Mouse (Mus musculus) intestine, postnatal 0 days (tissue): ENCODE measurements around the gene Ubash3b. TPM values are rescaled to one million over a fixed set of nuclear protein-coding genes. Genes with fewer than 3 reads are reported as not detected.

Experiments used
- ATAC-seq: fragments of 200-750 bp; cut with Nextera tagmentation; 2 replicates; pipeline ENCODE4 v1.8.0; 2017; ENCODE audit warnings: mild to moderate bottlenecking, moderate TSS enrichment, moderate library complexity
- H3K27ac ChIP-seq: fragments of 300-500 bp; sonication (generic); 2 replicates; pipeline ENCODE4 v1.5.1; 2014; ENCODE audit warnings: mild to moderate bottlenecking, low read depth, low read length, moderate library complexity
- H3K27me3 ChIP-seq: fragments of 300-500 bp; sonication (generic); replicated peaks from 2 replicates; pipeline ENCODE4 v1.6.1; 2014; ENCODE audit warnings: low read length, mixed read lengths; ENCODE audit not compliant: control insufficient read depth, insufficient read depth
- H3K36me3 ChIP-seq: fragments of 300-500 bp; sonication (generic); 2 replicates; pipeline ENCODE4 v1.6.1; 2014; ENCODE audit warnings: mild to moderate bottlenecking, moderate library complexity; ENCODE audit not compliant: control insufficient read depth, insufficient read depth
- H3K4me1 ChIP-seq: fragments of 300-500 bp; sonication (generic); replicated peaks from 2 replicates; pipeline ENCODE4 v1.6.1; 2014; ENCODE audit warnings: antibody characterized with exemption, low read length, mixed read lengths; ENCODE audit not compliant: control insufficient read depth, insufficient read depth
- H3K4me2 ChIP-seq: fragments of 300-500 bp; sonication (generic); replicated peaks from 2 replicates; pipeline ENCODE4 v1.6.1; 2014; ENCODE audit warnings: low read depth, mild to moderate bottlenecking, moderate library complexity
- H3K4me3 ChIP-seq: fragments of 300-500 bp; sonication (generic); 2 replicates; pipeline ENCODE4 v1.5.1; 2014; ENCODE audit warnings: low read depth, low read length
- H3K9ac ChIP-seq: fragments of 300-500 bp; sonication (generic); 2 replicates; pipeline ENCODE4 v1.6.1; 2014; ENCODE audit warnings: mild to moderate bottlenecking, low read depth, low read length
- H3K9me3 ChIP-seq: fragments of 300-500 bp; sonication (generic); 2 replicates; pipeline ENCODE4 v1.6.1; 2016; ENCODE audit warnings: mixed run types; ENCODE audit not compliant: control insufficient read depth
- CTCF ChIP-seq: sonication (generic); IDR thresholded peaks from 2 replicates; pipeline ENCODE4 v1.5.1; 2016; ENCODE audit warnings: low read depth, mild to moderate bottlenecking, control low read depth, antibody characterized with exemption, moderate library complexity
- WGBS: fragments of 180-500 bp; shearing (Covaris S2); extraction: QIAGEN DNeasy Blood & Tissue Kit; methylation state at CpG from one replicate; pipeline ENCODE4 v1.1.7; 2014; 5-methylcytosine and 5-hydroxymethylcytosine counted together
- polyA plus RNA-seq: library from polyadenylated mRNA; unstranded; fragments of >200 nt; fragmentation: Nextera tagmentation; extraction: Ambion mirVana; gene quantifications from 2 replicates; pipeline ENCODE4 v1.2.1, GENCODE M21; 2015

Gene Ubash3b
- polyA plus RNA-seq, 1 experiment from 2014 or later, result 6.3 TPM

GRCm38 (mm10) chr9:41185331-41185730, 23.8 kb upstream of the Ubash3b start:
- Histone ChIP-seq H3K27me3 (no peaks in the 10 kb centered on the region), H3K4me2 (peak overlapping the region; percentile 40), H3K4me1 (no peaks in the 10 kb centered on the region), H3K4me3 (no peak overlapping the region), H3K36me3 (no peaks in the 10 kb centered on the region), H3K9me3 (no peaks in the 10 kb centered on the region), H3K9ac (no peak overlapping the region), H3K27ac (no peak overlapping the region)
- WGBS, result 19% methylated on average over 9 of the region's 9 CpGs
- ATAC-seq, result no peak
- TF ChIP-seq CTCF, result no peak

GRCm38 (mm10) chr9:41182550-41182949, 21.1 kb upstream of the Ubash3b start:
- H3K9me3 ChIP-seq, result no peaks in the 10 kb centered on the region
- H3K4me3 ChIP-seq, result no peak overlapping the region
- H3K27ac ChIP-seq, result no peak overlapping the region
- no peaks in the 10 kb centered on the region for H3K4me1 ChIP-seq
- TF ChIP-seq CTCF, result peak; percentile 90
- H3K9ac ChIP-seq, result no peak overlapping the region
- H3K36me3 ChIP-seq, result no peaks in the 10 kb centered on the region
- no peak overlapping the region for H3K4me2 ChIP-seq
- H3K27me3 ChIP-seq, result no peaks in the 10 kb centered on the region
- no peak for ATAC-seq

GRCm38 (mm10) chr9:41181803-41182202, 20.3 kb upstream of the Ubash3b start:
- Histone ChIP-seq H3K9me3 (no peaks in the 10 kb centered on the region), H3K4me3 (no peak overlapping the region), H3K27ac (no peak overlapping the region), H3K27me3 (no peaks in the 10 kb centered on the region), H3K4me1 (no peaks in the 10 kb centered on the region), H3K9ac (no peak overlapping the region), H3K36me3 (no peaks in the 10 kb centered on the region), H3K4me2 (no peak overlapping the region)
- WGBS, result 75% methylated on average over 8 of the region's 8 CpGs
- no peak for TF ChIP-seq CTCF
- no peak for ATAC-seq

GRCm38 (mm10) chr9:41181372-41181771, 19.9 kb upstream of the Ubash3b start:
- ATAC-seq, result no peak
- no peaks in the 10 kb centered on the region for H3K27me3 ChIP-seq
- no peaks in the 10 kb centered on the region for H3K4me1 ChIP-seq
- no peak overlapping the region for H3K27ac ChIP-seq
- no peak overlapping the region for H3K4me3 ChIP-seq
- no peak overlapping the region for H3K4me2 ChIP-seq
- H3K36me3 ChIP-seq, result no peaks in the 10 kb centered on the region
- no peak overlapping the region for H3K9ac ChIP-seq
- WGBS, result 71% methylated on average over 9 of the region's 9 CpGs
- H3K9me3 ChIP-seq, result no peaks in the 10 kb centered on the region
- TF ChIP-seq CTCF, result no peak

GRCm38 (mm10) chr9:41179056-41179455, 17.6 kb upstream of the Ubash3b start:
- Histone ChIP-seq H3K4me2 (no peak overlapping the region), H3K4me3 (no peak overlapping the region), H3K4me1 (no peaks in the 10 kb centered on the region), H3K9me3 (no peaks in the 10 kb centered on the region), H3K36me3 (no peaks in the 10 kb centered on the region), H3K27ac (no peak overlapping the region), H3K27me3 (no peaks in the 10 kb centered on the region), H3K9ac (no peak overlapping the region)
- 68% methylated on average over 5 of the region's 5 CpGs for WGBS
- no peak for ATAC-seq
- no peak for TF ChIP-seq CTCF

GRCm38 (mm10) chr9:41173158-41173557, 11.7 kb upstream of the Ubash3b start:
- 70% methylated on average over 3 of the region's 3 CpGs for WGBS
- no peaks in the 10 kb centered on the region for H3K4me1 ChIP-seq
- no peak overlapping the region for H3K9ac ChIP-seq
- no peaks in the 10 kb centered on the region for H3K9me3 ChIP-seq
- no peaks in the 10 kb centered on the region for H3K36me3 ChIP-seq
- H3K4me3 ChIP-seq, result no peak overlapping the region
- H3K4me2 ChIP-seq, result no peak overlapping the region
- H3K27me3 ChIP-seq, result no peaks in the 10 kb centered on the region
- TF ChIP-seq CTCF, result no peak
- ATAC-seq, result no peak
- no peak overlapping the region for H3K27ac ChIP-seq

GRCm38 (mm10) chr9:41172426-41172825, 10.9 kb upstream of the Ubash3b start:
- WGBS, result 64% methylated on average over 8 of the region's 8 CpGs

More at GRCm38 (mm10) chr9:41172426-41172825, 10.9 kb upstream of the Ubash3b start:
- Histone ChIP-seq H3K27me3 (no peaks in the 10 kb centered on the region), H3K9me3 (no peaks in the 10 kb centered on the region), H3K4me1 (no peaks in the 10 kb centered on the region), H3K27ac (no peak overlapping the region), H3K9ac (no peak overlapping the region), H3K4me2 (no peak overlapping the region), H3K36me3 (no peaks in the 10 kb centered on the region), H3K4me3 (no peak overlapping the region)
- no peak for TF ChIP-seq CTCF
- ATAC-seq, result no peak
